Mouse (Mus musculus): ENCODE measurements at regions not wholly inside any gene's neighbourhood (a gene's known extent, or its start where the extent isn't known, plus 50 kb on each side); places are given as distances from the start of the nearest gene placed in this dataset.
A peak's percentile ranks its signal among the peaks of the same experiment; 100 is the strongest.

GRCm38 (mm10) chr8:103507068-103507467 lies 594.4 kb upstream of the Cdh5 start:
- H3K27ac ChIP-seq (replicated peaks in 1 of 2; ENCODE audit: control insufficient read depth in 1 of 2, insufficient read depth in 1 of 2, low read depth in 2 of 2, low read length in 2 of 2): no peak overlapping the region
- H3K36me3 ChIP-seq (ENCODE audit: control insufficient read depth, insufficient read depth, low read length): no peaks in the 10 kb centered on the region
- no peaks in the 10 kb centered on the region for H3K4me1 ChIP-seq (ENCODE audit: control insufficient read depth in 2 of 2, insufficient read depth in 2 of 2, low read length in 2 of 2)
- H3K27me3 ChIP-seq (ENCODE audit: control insufficient read depth, insufficient read depth, low read length): no peaks in the 10 kb centered on the region
- H3K9me3 ChIP-seq (ENCODE audit: control insufficient read depth, low read length): no peaks in the 10 kb centered on the region
- H3K4me2 ChIP-seq (ENCODE audit: low read length): no peak overlapping the region
- WGBS: 80% methylated on average over 5 of the region's 5 CpGs
- ATAC-seq (ENCODE audit: insufficient number of reproducible peaks, insufficient read depth, low FRiP score, low read depth): no peak
- no peak overlapping the region for H3K4me3 ChIP-seq (ENCODE audit: control insufficient read depth in 1 of 2, insufficient read depth in 1 of 2, low read depth in 1 of 2, low read length in 2 of 2)
- H3K9ac ChIP-seq (ENCODE audit: low read length): no peak overlapping the region

- no peak overlapping the region for H3K9ac ChIP-seq (ENCODE audit: low read length)
- H3K4me3 ChIP-seq (ENCODE audit: control insufficient read depth in 1 of 2, insufficient read depth in 1 of 2, low read depth in 1 of 2, low read length in 2 of 2): no peak overlapping the region
- H3K36me3 ChIP-seq (ENCODE audit: control insufficient read depth, insufficient read depth, low read length): no peaks in the 10 kb centered on the region
- H3K27me3 ChIP-seq (ENCODE audit: control insufficient read depth, insufficient read depth, low read length): no peaks in the 10 kb centered on the region
- H3K9me3 ChIP-seq (ENCODE audit: control insufficient read depth, low read length): no peaks in the 10 kb centered on the region
- no peak overlapping the region for H3K27ac ChIP-seq (replicated peaks in 1 of 2; ENCODE audit: control insufficient read depth in 1 of 2, insufficient read depth in 1 of 2, low read depth in 2 of 2, low read length in 2 of 2)
- WGBS: 68% methylated on average over 4 of the region's 4 CpGs
- H3K4me1 ChIP-seq (ENCODE audit: control insufficient read depth in 2 of 2, insufficient read depth in 2 of 2, low read length in 2 of 2): no peaks in the 10 kb centered on the region
- ATAC-seq (ENCODE audit: insufficient number of reproducible peaks, insufficient read depth, low FRiP score, low read depth): no peak
- no peak overlapping the region for H3K4me2 ChIP-seq (ENCODE audit: low read length)
Observed at GRCm38 (mm10) chr8:103520141-103520866, 581.1 kb upstream of the Cdh5 start.

- no peak overlapping the region for H3K9ac ChIP-seq (ENCODE audit: low read length)
- no peak for ATAC-seq (ENCODE audit: insufficient number of reproducible peaks, insufficient read depth, low FRiP score, low read depth)
- no peaks in the 10 kb centered on the region for H3K36me3 ChIP-seq (ENCODE audit: control insufficient read depth, insufficient read depth, low read length)
- 50% methylated on average over 4 of the region's 4 CpGs for WGBS
- no peak overlapping the region for H3K27ac ChIP-seq (replicated peaks in 1 of 2; ENCODE audit: control insufficient read depth in 1 of 2, insufficient read depth in 1 of 2, low read depth in 2 of 2, low read length in 2 of 2)
- H3K4me1 ChIP-seq (ENCODE audit: control insufficient read depth in 2 of 2, insufficient read depth in 2 of 2, low read length in 2 of 2): no peaks in the 10 kb centered on the region
- no peak overlapping the region for H3K4me2 ChIP-seq (ENCODE audit: low read length)
- no peaks in the 10 kb centered on the region for H3K9me3 ChIP-seq (ENCODE audit: control insufficient read depth, low read length)
- no peaks in the 10 kb centered on the region for H3K27me3 ChIP-seq (ENCODE audit: control insufficient read depth, insufficient read depth, low read length)
- H3K4me3 ChIP-seq (ENCODE audit: control insufficient read depth in 1 of 2, insufficient read depth in 1 of 2, low read depth in 1 of 2, low read length in 2 of 2): no peak overlapping the region
Observed at GRCm38 (mm10) chr8:103530903-103531302, 570.5 kb upstream of the Cdh5 start.

GRCm38 (mm10) chr8:103534971-103535370 lies 566.5 kb upstream of the Cdh5 start:
- Histone ChIP-seq H3K4me1 (ENCODE audit: control insufficient read depth in 2 of 2, insufficient read depth in 2 of 2, low read length in 2 of 2) (no peaks in the 10 kb centered on the region), H3K9ac (ENCODE audit: low read length) (no peak overlapping the region), H3K4me3 (ENCODE audit: control insufficient read depth in 1 of 2, insufficient read depth in 1 of 2, low read depth in 1 of 2, low read length in 2 of 2) (no peak overlapping the region), H3K36me3 (ENCODE audit: control insufficient read depth, insufficient read depth, low read length) (no peaks in the 10 kb centered on the region), H3K27me3 (ENCODE audit: control insufficient read depth, insufficient read depth, low read length) (no peaks in the 10 kb centered on the region), H3K27ac (replicated peaks in 1 of 2; ENCODE audit: control insufficient read depth in 1 of 2, insufficient read depth in 1 of 2, low read depth in 2 of 2, low read length in 2 of 2) (no peak overlapping the region), H3K9me3 (ENCODE audit: control insufficient read depth, low read length) (no peaks in the 10 kb centered on the region), H3K4me2 (ENCODE audit: low read length) (no peak overlapping the region)
- 68% methylated on average over 4 of the region's 4 CpGs for WGBS
- no peak for ATAC-seq (ENCODE audit: insufficient number of reproducible peaks, insufficient read depth, low FRiP score, low read depth)

- Histone ChIP-seq H3K9me3 (ENCODE audit: control insufficient read depth, low read length) (no peaks in the 10 kb centered on the region), H3K4me3 (ENCODE audit: control insufficient read depth in 1 of 2, insufficient read depth in 1 of 2, low read depth in 1 of 2, low read length in 2 of 2) (no peak overlapping the region), H3K36me3 (ENCODE audit: control insufficient read depth, insufficient read depth, low read length) (no peaks in the 10 kb centered on the region), H3K27me3 (ENCODE audit: control insufficient read depth, insufficient read depth, low read length) (no peaks in the 10 kb centered on the region), H3K4me2 (ENCODE audit: low read length) (no peak overlapping the region), H3K27ac (replicated peaks in 1 of 2; ENCODE audit: control insufficient read depth in 1 of 2, insufficient read depth in 1 of 2, low read depth in 2 of 2, low read length in 2 of 2) (no peak overlapping the region), H3K9ac (ENCODE audit: low read length) (no peak overlapping the region), H3K4me1 (ENCODE audit: control insufficient read depth in 2 of 2, insufficient read depth in 2 of 2, low read length in 2 of 2) (no peaks in the 10 kb centered on the region)
- WGBS: 75% methylated on average over 2 of the region's 2 CpGs
- no peak for ATAC-seq (ENCODE audit: insufficient number of reproducible peaks, insufficient read depth, low FRiP score, low read depth)
Observed at GRCm38 (mm10) chr8:103536856-103537255, 564.6 kb upstream of the Cdh5 start.

- Histone ChIP-seq H3K27ac (replicated peaks in 1 of 2; ENCODE audit: control insufficient read depth in 1 of 2, insufficient read depth in 1 of 2, low read depth in 2 of 2, low read length in 2 of 2) (no peak overlapping the region), H3K36me3 (ENCODE audit: control insufficient read depth, insufficient read depth, low read length) (no peaks in the 10 kb centered on the region), H3K9me3 (ENCODE audit: control insufficient read depth, low read length) (no peaks in the 10 kb centered on the region), H3K4me2 (ENCODE audit: low read length) (no peak overlapping the region), H3K4me3 (ENCODE audit: control insufficient read depth in 1 of 2, insufficient read depth in 1 of 2, low read depth in 1 of 2, low read length in 2 of 2) (no peak overlapping the region), H3K27me3 (ENCODE audit: control insufficient read depth, insufficient read depth, low read length) (no peaks in the 10 kb centered on the region), H3K9ac (ENCODE audit: low read length) (no peak overlapping the region), H3K4me1 (ENCODE audit: control insufficient read depth in 2 of 2, insufficient read depth in 2 of 2, low read length in 2 of 2) (no peaks in the 10 kb centered on the region)
- ATAC-seq (ENCODE audit: insufficient number of reproducible peaks, insufficient read depth, low FRiP score, low read depth): no peak
- 58% methylated on average over 2 of the region's 2 CpGs for WGBS
Observed at GRCm38 (mm10) chr8:103541954-103542353, 559.5 kb upstream of the Cdh5 start.

GRCm38 (mm10) chr8:103551916-103552535 lies 549.4 kb upstream of the Cdh5 start:
- 45% methylated on average over 8 of the region's 8 CpGs for WGBS
- ATAC-seq (ENCODE audit: insufficient number of reproducible peaks, insufficient read depth, low FRiP score, low read depth): no peak
- H3K4me2 ChIP-seq (ENCODE audit: low read length): 0 out of 2 replicates have a peak overlapping the region, but pooled peaks have one; percentile 9

GRCm38 (mm10) chr8:103561606-103562005 lies 539.8 kb upstream of the Cdh5 start:
- Histone ChIP-seq H3K4me1 (ENCODE audit: control insufficient read depth in 2 of 2, insufficient read depth in 2 of 2, low read length in 2 of 2) (no peaks in the 10 kb centered on the region), H3K9me3 (ENCODE audit: control insufficient read depth, low read length) (no peaks in the 10 kb centered on the region), H3K27ac (replicated peaks in 1 of 2; ENCODE audit: control insufficient read depth in 1 of 2, insufficient read depth in 1 of 2, low read depth in 2 of 2, low read length in 2 of 2) (no peak overlapping the region), H3K4me3 (ENCODE audit: control insufficient read depth in 1 of 2, insufficient read depth in 1 of 2, low read depth in 1 of 2, low read length in 2 of 2) (no peak overlapping the region), H3K27me3 (ENCODE audit: control insufficient read depth, insufficient read depth, low read length) (no peaks in the 10 kb centered on the region), H3K9ac (ENCODE audit: low read length) (no peak overlapping the region), H3K4me2 (ENCODE audit: low read length) (no peak overlapping the region), H3K36me3 (ENCODE audit: control insufficient read depth, insufficient read depth, low read length) (no peaks in the 10 kb centered on the region)
- 67% methylated on average over 2 of the region's 2 CpGs for WGBS
- no peak for ATAC-seq (ENCODE audit: insufficient number of reproducible peaks, insufficient read depth, low FRiP score, low read depth)

More at GRCm38 (mm10) chr8:103551916-103552535, 549.4 kb upstream of the Cdh5 start:
- Histone ChIP-seq H3K4me1 (ENCODE audit: control insufficient read depth in 2 of 2, insufficient read depth in 2 of 2, low read length in 2 of 2) (no peaks in the 10 kb centered on the region), H3K27ac (replicated peaks in 1 of 2; ENCODE audit: control insufficient read depth in 1 of 2, insufficient read depth in 1 of 2, low read depth in 2 of 2, low read length in 2 of 2) (no peak overlapping the region), H3K27me3 (ENCODE audit: control insufficient read depth, insufficient read depth, low read length) (no peaks in the 10 kb centered on the region), H3K9me3 (ENCODE audit: control insufficient read depth, low read length) (no peaks in the 10 kb centered on the region), H3K9ac (ENCODE audit: low read length) (no peak overlapping the region), H3K4me3 (ENCODE audit: control insufficient read depth in 1 of 2, insufficient read depth in 1 of 2, low read depth in 1 of 2, low read length in 2 of 2) (no peak overlapping the region), H3K36me3 (ENCODE audit: control insufficient read depth, insufficient read depth, low read length) (no peaks in the 10 kb centered on the region)
